Mouse (Mus musculus) embryonic facial prominence, embryonic 14.5 days (tissue): ENCODE measurements around the gene Phf1. TPM values are rescaled to one million over a fixed set of nuclear protein-coding genes. Genes with fewer than 3 reads are reported as not detected.

Experiments used
- ATAC-seq: fragments of 200-750 bp; cut with Nextera tagmentation; 2 replicates; pipeline ENCODE4 v1.8.0; 2017; ENCODE audit warnings: low read depth, moderate number of reproducible peaks, moderate TSS enrichment
- DNase-seq: peaks from one replicate; pipeline ENCODE4 v3.0.0-alpha.2; 2015; ENCODE audit warnings: low spot score
- H3K27ac ChIP-seq: fragments of 300-500 bp; sonication (generic); replicated peaks from 2 replicates; pipeline ENCODE4 v1.5.1; 2014; ENCODE audit warnings: low read depth, mild to moderate bottlenecking, low read length, moderate library complexity
- H3K27me3 ChIP-seq: fragments of 300-500 bp; sonication (generic); replicated peaks from 2 replicates; pipeline ENCODE4 v1.6.1; 2014; ENCODE audit warnings: low read length; ENCODE audit not compliant: control insufficient read depth, insufficient read depth
- H3K36me3 ChIP-seq: fragments of 300-500 bp; sonication (generic); 2 replicates; pipeline ENCODE4 v1.6.1; 2014; ENCODE audit warnings: low read length, mixed read lengths; ENCODE audit not compliant: control insufficient read depth, insufficient read depth
- H3K4me1 ChIP-seq: fragments of 300-500 bp; sonication (generic); 2 replicates; pipeline ENCODE4 v1.6.1; 2014; ENCODE audit warnings: antibody characterized with exemption, low read length; ENCODE audit not compliant: control insufficient read depth, insufficient read depth
- H3K4me2 ChIP-seq: fragments of 300-500 bp; sonication (generic); 2 replicates; pipeline ENCODE4 v1.6.1; 2014; ENCODE audit warnings: low read depth, mild to moderate bottlenecking, low read length, moderate library complexity, mixed read lengths
- H3K4me3 ChIP-seq: fragments of 300-500 bp; sonication (generic); 2 replicates; pipeline ENCODE4 v1.5.1; 2014; ENCODE audit warnings: low read depth, mild to moderate bottlenecking, low read length
- H3K9ac ChIP-seq: fragments of 300-500 bp; sonication (generic); 2 replicates; pipeline ENCODE4 v1.6.1; 2014; ENCODE audit warnings: low read depth, mild to moderate bottlenecking, low read length, moderate library complexity, mixed read lengths
- H3K9me3 ChIP-seq: fragments of 300-500 bp; sonication (generic); 2 replicates; pipeline ENCODE4 v1.6.1; 2016; ENCODE audit warnings: low read length; ENCODE audit not compliant: control insufficient read depth
- WGBS: fragments of 180-500 bp; shearing (Covaris S2); extraction: QIAGEN DNeasy Blood & Tissue Kit; methylation state at CpG from one replicate; pipeline ENCODE4 v1.1.7; 2014; 5-methylcytosine and 5-hydroxymethylcytosine counted together
- polyA plus RNA-seq: library from polyadenylated mRNA; unstranded; fragments of >200 nt; fragmentation: Nextera tagmentation; extraction: Ambion mirVana; gene quantifications from 2 replicates; pipeline ENCODE4 v1.2.1, GENCODE M21; 2014

Gene Phf1
- polyA plus RNA-seq, 1 experiment from 2014 or later = 10.0 TPM

DNA sequence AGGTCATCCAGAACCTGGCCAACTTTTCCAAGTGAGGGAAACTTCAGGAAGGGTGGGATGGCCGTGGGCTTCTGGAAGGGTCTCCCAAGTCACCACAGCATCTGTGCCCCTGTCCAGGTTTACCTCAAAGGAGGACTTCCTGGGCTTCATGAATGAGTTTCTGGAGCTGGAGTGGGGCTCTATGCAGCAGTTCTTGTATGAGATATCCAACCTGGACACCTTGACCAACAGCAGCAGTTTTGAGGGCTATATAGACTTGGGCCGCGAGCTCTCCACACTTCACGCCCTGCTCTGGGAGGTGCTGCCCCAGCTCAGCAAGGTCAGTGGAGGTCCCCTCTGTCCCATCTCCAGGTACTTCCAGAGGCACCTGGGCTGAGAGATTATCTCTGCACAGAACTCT, 27.0 kb downstream of the Phf1 start:
- Histone ChIP-seq H3K27ac (no peak overlapping the region), H3K9ac (no peak overlapping the region), H3K36me3 (peaks cover 94% of the 10 kb centered on the region), H3K27me3 (no peaks in the 10 kb centered on the region), H3K4me2 (no peak overlapping the region), H3K4me3 (no peak overlapping the region), H3K4me1 (no peaks in the 10 kb centered on the region), H3K9me3 (no peaks in the 10 kb centered on the region)
- DNase-seq (no peak), ATAC-seq (no peak)
- WGBS = 96% methylated on average over 4 of the region's 4 CpGs

DNA sequence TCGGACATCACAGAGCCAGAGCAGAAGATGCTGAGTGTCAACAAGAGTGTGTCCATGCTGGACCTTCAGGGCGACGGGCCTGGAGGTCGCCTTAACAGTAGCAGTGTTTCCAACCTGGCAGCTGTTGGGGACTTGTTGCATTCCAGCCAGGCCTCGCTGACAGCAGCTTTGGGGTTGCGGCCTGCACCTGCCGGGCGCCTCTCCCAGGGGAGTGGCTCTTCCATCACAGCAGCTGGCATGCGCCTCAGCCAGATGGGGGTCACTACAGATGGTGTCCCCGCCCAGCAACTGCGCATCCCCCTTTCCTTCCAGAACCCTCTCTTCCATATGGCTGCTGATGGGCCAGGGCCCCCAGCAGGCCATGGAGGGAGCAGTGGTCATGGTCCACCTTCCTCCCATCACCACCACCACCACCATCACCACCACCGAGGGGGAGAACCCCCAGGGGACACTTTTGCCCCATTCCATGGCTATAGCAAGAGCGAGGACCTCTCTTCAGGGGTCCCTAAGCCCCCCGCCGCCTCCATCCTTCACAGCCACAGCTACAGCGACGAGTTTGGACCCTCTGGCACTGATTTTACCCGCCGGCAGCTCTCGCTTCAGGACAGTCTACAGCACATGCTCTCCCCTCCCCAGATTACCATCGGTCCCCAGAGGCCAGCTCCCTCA, 28.9 kb downstream of the Phf1 start:
- H3K9me3 ChIP-seq = no peaks in the 10 kb centered on the region
- H3K9ac ChIP-seq = no peak overlapping the region
- no peaks in the 10 kb centered on the region for H3K27me3 ChIP-seq
- DNase-seq (peak; percentile 37), ATAC-seq (peak; percentile 22; the same call in 1 of the 2 replicates)
- no peak overlapping the region for H3K4me2 ChIP-seq
- WGBS = 91% methylated on average over 17 of the region's 21 CpGs
- H3K4me1 ChIP-seq = no peaks in the 10 kb centered on the region
- no peak overlapping the region for H3K4me3 ChIP-seq
- H3K36me3 ChIP-seq = peaks cover 92% of the 10 kb centered on the region
- H3K27ac ChIP-seq = no peak overlapping the region

DNA sequence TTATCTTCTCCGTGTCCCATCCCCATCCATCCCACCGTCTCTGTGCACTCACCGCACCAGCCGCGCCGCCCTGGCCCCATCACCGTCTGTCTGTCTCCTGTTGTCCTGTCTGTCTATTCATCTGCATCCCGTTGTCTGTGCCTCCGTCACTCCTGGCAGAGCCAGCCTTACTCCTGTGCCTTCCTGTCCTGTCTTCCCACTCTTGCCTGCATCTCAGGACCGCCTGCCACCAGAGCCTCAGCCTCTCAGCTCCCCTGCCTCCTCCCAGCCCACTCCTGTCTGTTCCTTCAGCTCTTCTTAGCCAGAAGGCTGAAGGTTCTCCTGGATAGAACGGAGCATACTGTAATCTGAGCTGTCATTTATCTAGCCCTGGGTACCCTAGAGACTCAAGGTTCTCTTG, 34.1 kb downstream of the Phf1 start:
- ATAC-seq (no peak), DNase-seq (no peak)
- Histone ChIP-seq H3K4me1 (peaks cover 7% of the 10 kb centered on the region), H3K9ac (no peak overlapping the region), H3K4me3 (no peak overlapping the region), H3K36me3 (peaks cover 64% of the 10 kb centered on the region), H3K27ac (no peak overlapping the region), H3K4me2 (no peak overlapping the region), H3K27me3 (no peaks in the 10 kb centered on the region), H3K9me3 (no peaks in the 10 kb centered on the region)
- WGBS = 87% methylated on average over 11 of the region's 11 CpGs

DNA sequence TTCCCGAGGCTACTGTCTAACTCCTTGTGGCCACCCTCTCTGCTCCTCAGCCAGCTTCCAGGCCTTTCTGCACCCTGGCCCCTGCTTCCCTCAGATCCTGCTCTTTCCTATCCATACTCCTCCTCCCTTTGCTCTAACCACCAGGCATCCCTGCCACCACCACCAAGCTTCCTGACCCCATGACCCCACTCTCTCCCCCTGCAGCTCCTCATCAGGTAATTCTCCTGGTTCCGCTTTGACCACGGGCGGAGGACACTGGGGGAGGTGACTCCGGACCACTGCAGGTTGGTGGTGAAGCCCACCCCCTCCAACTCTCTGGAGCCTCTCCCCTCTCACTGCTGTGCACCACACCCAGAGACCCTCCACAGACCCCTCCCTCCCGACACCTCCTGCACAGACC, 34.6 kb downstream of the Phf1 start:
- Histone ChIP-seq H3K9ac (no peak overlapping the region), H3K9me3 (no peaks in the 10 kb centered on the region), H3K4me2 (no peak overlapping the region), H3K27ac (no peak overlapping the region), H3K27me3 (no peaks in the 10 kb centered on the region), H3K36me3 (peaks cover 59% of the 10 kb centered on the region), H3K4me1 (peaks cover 9% of the 10 kb centered on the region), H3K4me3 (no peak overlapping the region)
- ATAC-seq = no peak
- no peak for DNase-seq
- 90% methylated on average over 6 of the region's 6 CpGs for WGBS

DNA sequence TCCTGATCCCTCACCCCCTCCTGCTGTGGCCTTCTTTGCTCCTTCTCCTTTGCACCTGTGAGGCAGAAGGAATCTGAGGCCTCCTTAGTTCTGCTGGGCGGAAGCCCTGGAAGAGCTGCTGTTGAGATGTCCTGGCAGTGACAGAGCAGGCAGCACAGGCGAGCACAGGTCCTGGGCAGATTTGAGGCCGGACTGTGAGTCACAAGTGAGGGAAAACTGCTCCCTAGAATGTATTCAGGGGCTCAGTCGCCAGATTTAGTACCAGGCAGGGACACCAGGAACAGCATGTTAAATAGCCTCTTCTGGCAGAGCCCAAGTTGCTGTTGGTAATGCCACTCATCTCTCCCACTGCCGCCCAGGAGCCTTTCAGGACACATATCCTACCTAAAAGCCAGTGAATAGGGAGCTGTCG, 35.4 kb downstream of the Phf1 start:
- peaks cover 52% of the 10 kb centered on the region for H3K36me3 ChIP-seq
- no peak overlapping the region for H3K9ac ChIP-seq
- H3K27me3 ChIP-seq = no peaks in the 10 kb centered on the region
- no peak overlapping the region for H3K27ac ChIP-seq
- peaks cover 9% of the 10 kb centered on the region for H3K4me1 ChIP-seq
- H3K4me2 ChIP-seq = no peak overlapping the region
- no peak overlapping the region for H3K4me3 ChIP-seq
- ATAC-seq (no peak), DNase-seq (no peak)
- WGBS = 80% methylated on average over 6 of the region's 6 CpGs
- no peaks in the 10 kb centered on the region for H3K9me3 ChIP-seq

DNA sequence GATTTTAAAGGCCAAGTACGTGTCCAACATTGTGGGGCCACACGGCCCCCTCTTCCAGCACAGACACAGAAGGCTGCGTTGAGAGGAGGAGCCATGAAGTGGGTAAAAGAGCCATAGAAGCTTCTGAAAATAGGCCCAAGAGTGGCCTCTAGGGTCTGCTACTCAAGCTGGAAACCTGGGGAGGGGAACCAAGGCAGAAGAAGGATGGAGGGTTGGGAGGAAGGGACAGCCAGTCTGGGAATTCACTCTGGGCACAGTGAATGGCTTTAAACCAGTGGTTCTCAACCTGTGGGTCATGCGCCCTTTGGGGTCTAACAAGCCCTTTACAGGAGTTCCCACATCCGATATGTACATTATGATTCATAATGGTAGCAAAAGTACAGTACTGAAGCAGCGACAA, 36.4 kb downstream of the Phf1 start:
- H3K4me3 ChIP-seq = no peak overlapping the region
- H3K4me2 ChIP-seq = no peak overlapping the region
- H3K27me3 ChIP-seq = no peaks in the 10 kb centered on the region
- DNase-seq (no peak), ATAC-seq (no peak)
- H3K9me3 ChIP-seq = no peaks in the 10 kb centered on the region
- WGBS = 88% methylated on average over 6 of the region's 6 CpGs
- peaks cover 16% of the 10 kb centered on the region for H3K4me1 ChIP-seq
- H3K9ac ChIP-seq = no peak overlapping the region
- H3K36me3 ChIP-seq = peaks cover 47% of the 10 kb centered on the region
- no peak overlapping the region for H3K27ac ChIP-seq

DNA sequence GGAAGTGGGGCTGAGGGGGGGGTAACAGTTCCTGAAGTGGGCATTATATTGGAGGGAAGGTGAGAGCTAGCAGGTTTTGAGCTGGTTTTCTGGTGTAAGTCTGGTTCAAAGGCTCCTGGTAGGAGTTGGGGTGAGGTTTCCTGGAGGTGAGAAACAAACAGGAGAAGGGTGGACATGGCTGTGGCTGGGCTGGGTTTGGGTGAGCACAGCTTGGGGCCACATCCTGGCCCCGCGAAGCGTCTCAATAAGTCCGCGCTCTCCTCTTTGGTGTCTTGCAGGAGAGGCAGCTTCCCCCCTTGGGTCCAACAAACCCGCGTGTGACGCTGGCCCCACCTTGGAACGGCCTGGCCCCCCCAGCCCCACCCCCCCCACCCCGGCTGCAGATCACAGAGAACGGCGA, 37.4 kb downstream of the Phf1 start:
- no peak overlapping the region for H3K4me3 ChIP-seq
- ATAC-seq (no peak), DNase-seq (no peak)
- no peak overlapping the region for H3K9ac ChIP-seq
- peaks cover 17% of the 10 kb centered on the region for H3K4me1 ChIP-seq
- no peak overlapping the region for H3K4me2 ChIP-seq
- no peak overlapping the region for H3K27ac ChIP-seq
- no peaks in the 10 kb centered on the region for H3K27me3 ChIP-seq
- no peaks in the 10 kb centered on the region for H3K9me3 ChIP-seq
- 71% methylated on average over 8 of the region's 12 CpGs for WGBS
- H3K36me3 ChIP-seq = peaks cover 47% of the 10 kb centered on the region

DNA sequence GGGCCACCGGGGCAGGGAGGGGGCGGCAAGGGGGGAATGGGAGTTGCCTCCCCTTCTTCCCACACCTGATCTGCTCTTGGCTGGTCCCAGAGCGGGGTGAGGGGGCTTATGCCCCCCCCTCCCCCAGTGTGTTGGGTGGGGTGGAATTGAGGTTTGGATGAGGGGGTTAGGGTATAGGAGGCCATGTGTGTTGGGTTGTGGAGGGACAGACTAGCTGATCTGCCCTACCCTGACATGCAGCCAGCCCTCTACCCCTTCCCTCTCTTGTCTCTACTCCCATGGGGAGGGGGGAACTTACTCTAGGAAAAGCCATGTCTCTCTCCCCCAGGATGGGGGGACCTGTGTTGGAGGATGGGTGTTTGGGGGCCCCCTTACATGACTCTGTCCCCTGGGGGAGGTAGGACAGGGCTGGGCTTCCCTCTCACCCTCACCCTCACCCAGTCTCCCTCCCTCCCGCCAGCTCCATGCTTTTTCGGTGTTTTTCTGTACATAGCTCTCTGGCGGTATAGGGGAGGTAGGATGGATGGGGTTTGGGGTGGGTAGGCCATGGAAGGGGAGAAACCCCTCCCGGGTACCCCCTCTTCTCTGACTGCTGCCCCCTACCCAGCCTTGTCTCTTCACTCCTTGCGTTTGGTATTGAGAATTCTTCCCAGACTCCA, 38.5 kb downstream of the Phf1 start:
- peak overlapping the region; percentile 74 for H3K9ac ChIP-seq
- H3K4me2 ChIP-seq = peak overlapping the region; percentile 79
- peak overlapping the region; percentile 73 for H3K4me3 ChIP-seq
- peak overlapping the region; percentile 85; the same call in 1 of the 2 replicates for H3K27ac ChIP-seq
- no peaks in the 10 kb centered on the region for H3K27me3 ChIP-seq
- 45% methylated on average over 6 of the region's 8 CpGs for WGBS
- no peaks in the 10 kb centered on the region for H3K9me3 ChIP-seq
- no peak for ATAC-seq
- no peak for DNase-seq
- peaks cover 17% of the 10 kb centered on the region for H3K4me1 ChIP-seq
- peaks cover 48% of the 10 kb centered on the region for H3K36me3 ChIP-seq

DNA sequence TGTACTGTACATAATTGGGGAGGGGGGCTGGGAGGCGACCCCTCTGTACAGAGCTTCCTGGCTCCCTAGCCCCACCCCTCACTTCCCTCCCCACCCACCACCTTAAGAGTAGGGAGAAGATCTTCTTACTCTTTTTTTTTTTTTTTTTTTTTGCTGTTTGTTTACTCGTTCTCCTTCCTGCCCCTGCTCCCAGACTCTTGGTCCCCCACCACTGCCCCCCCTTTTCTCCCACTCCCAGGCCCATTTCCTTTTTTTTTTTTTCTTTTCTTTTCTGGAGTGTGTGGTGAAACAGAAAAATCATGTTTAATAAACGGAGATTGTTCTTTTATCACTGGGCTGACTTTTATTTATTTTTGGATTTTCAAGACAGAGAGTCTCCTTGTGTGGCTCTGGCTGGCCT, 39.3 kb downstream of the Phf1 start:
- H3K27me3 ChIP-seq = no peaks in the 10 kb centered on the region
- H3K27ac ChIP-seq = peak overlapping the region; percentile 85
- peak overlapping the region; percentile 73 for H3K4me3 ChIP-seq
- peaks cover 17% of the 10 kb centered on the region for H3K4me1 ChIP-seq
- H3K36me3 ChIP-seq = peaks cover 48% of the 10 kb centered on the region
- peak overlapping the region; percentile 79 for H3K4me2 ChIP-seq
- DNase-seq = no peak
- H3K9ac ChIP-seq = peak overlapping the region; percentile 74
- H3K9me3 ChIP-seq = no peaks in the 10 kb centered on the region
- no peak for ATAC-seq
- WGBS = 2% methylated on average over 3 of the region's 3 CpGs
